Mouse (Mus musculus) neural tube, embryonic 12.5 days (tissue): ENCODE measurements around the gene B4galt2. TPM values are rescaled to one million over a fixed set of nuclear protein-coding genes. Genes with fewer than 3 reads are reported as not detected.

Experiments
- ATAC-seq: fragments of 200-750 bp; cut with Nextera tagmentation; 2 replicates; pipeline ENCODE4 v1.8.0; 2017; ENCODE audit warnings: low read depth, mild to moderate bottlenecking, moderate TSS enrichment, moderate library complexity; ENCODE audit not compliant: low FRiP score
- H3K27ac ChIP-seq: fragments of 300-500 bp; sonication (generic); 2 replicates; pipeline ENCODE4 v1.5.1; 2016
- H3K27me3 ChIP-seq: fragments of 300-500 bp; sonication (generic); replicated peaks from 2 replicates; pipeline ENCODE4 v1.6.1; 2016; ENCODE audit warnings: mild to moderate bottlenecking
- H3K36me3 ChIP-seq: fragments of 300-500 bp; sonication (generic); 2 replicates; pipeline ENCODE4 v1.6.1; 2016; ENCODE audit warnings: mild to moderate bottlenecking
- H3K4me1 ChIP-seq: fragments of 300-500 bp; sonication (generic); 2 replicates; pipeline ENCODE4 v1.6.1; 2016
- H3K4me2 ChIP-seq: fragments of 300-500 bp; sonication (generic); replicated peaks from 2 replicates; pipeline ENCODE4 v1.6.1; 2016; ENCODE audit warnings: mild to moderate bottlenecking
- H3K4me3 ChIP-seq: fragments of 300-500 bp; sonication (generic); 2 replicates; pipeline ENCODE4 v1.5.1; 2016
- H3K9ac ChIP-seq: fragments of 300-500 bp; sonication (generic); 2 replicates; pipeline ENCODE4 v1.6.1; 2016; ENCODE audit warnings: mild to moderate bottlenecking
- H3K9me3 ChIP-seq: fragments of 300-500 bp; sonication (generic); 2 replicates; pipeline ENCODE4 v1.6.1; 2016; ENCODE audit warnings: mild to moderate bottlenecking
- WGBS: fragments of 180-500 bp; shearing (Covaris S2); methylation state at CpG from one replicate; pipeline ENCODE4 v1.1.7; 2016; 5-methylcytosine and 5-hydroxymethylcytosine counted together
- polyA plus RNA-seq: library from polyadenylated mRNA; unstranded; fragments of >200 nt; fragmentation: Nextera tagmentation; extraction: Ambion mirVana; gene quantifications from 2 replicates; pipeline ENCODE4 v1.2.1, GENCODE M21; 2016

Gene B4galt2
- polyA plus RNA-seq, 1 experiment from 2014 or later, result 46.9 TPM

- H3K9me3 ChIP-seq, result no peaks in the 10 kb centered on the region
- ATAC-seq, result no peak
- no peak overlapping the region for H3K9ac ChIP-seq
- H3K4me3 ChIP-seq, result no peak overlapping the region
- H3K4me2 ChIP-seq, result no peak overlapping the region
- WGBS, result 92% methylated on average over 4 of the region's 4 CpGs
- H3K4me1 ChIP-seq, result peaks cover 25% of the 10 kb centered on the region
- H3K27ac ChIP-seq, result no peak overlapping the region
- 0 out of 2 replicates have a peak, but pooled peaks cover under 1% of the 10 kb centered on the region for H3K27me3 ChIP-seq
- H3K36me3 ChIP-seq, result no peaks in the 10 kb centered on the region
Measured at GRCm38 (mm10) chr4:117917402-117917801, 34.1 kb upstream of the B4galt2 start.

- no peaks in the 10 kb centered on the region for H3K9me3 ChIP-seq
- H3K4me2 ChIP-seq, result peak overlapping the region; percentile 100; the same call in 1 of the 2 replicates
- no peaks in the 10 kb centered on the region for H3K27me3 ChIP-seq
- 87% methylated on average over 5 of the region's 5 CpGs for WGBS
- ATAC-seq, result no peak
- H3K9ac ChIP-seq, result no peak overlapping the region
- H3K4me1 ChIP-seq, result peaks cover 34% of the 10 kb centered on the region
- peaks cover 8% of the 10 kb centered on the region for H3K36me3 ChIP-seq
- no peak overlapping the region for H3K4me3 ChIP-seq
- no peak overlapping the region for H3K27ac ChIP-seq
Measured at GRCm38 (mm10) chr4:117916386-117916785, 33.1 kb upstream of the B4galt2 start.

GRCm38 (mm10) chr4:117915489-117916105, 32.3 kb upstream of the B4galt2 start:
- H3K36me3 ChIP-seq, result peaks cover 14% of the 10 kb centered on the region
- H3K4me2 ChIP-seq, result peak overlapping the region; percentile 100
- H3K4me1 ChIP-seq, result peaks cover 34% of the 10 kb centered on the region
- H3K27me3 ChIP-seq, result no peaks in the 10 kb centered on the region
- peak overlapping the region; percentile 29; the same call in 1 of the 2 replicates for H3K9ac ChIP-seq
- 0 out of 2 replicates have a peak, but pooled peaks have one; percentile 12 for ATAC-seq
- H3K4me3 ChIP-seq, result peak overlapping the region; percentile 84
- no peak overlapping the region for H3K27ac ChIP-seq
- WGBS, result 6% methylated on average over 19 of the region's 19 CpGs
- no peaks in the 10 kb centered on the region for H3K9me3 ChIP-seq

- Histone ChIP-seq H3K36me3 (peaks cover 14% of the 10 kb centered on the region), H3K4me2 (peak within 1 kb of the TSS; percentile 100), H3K27me3 (no peaks in the 10 kb centered on the region), H3K4me3 (peak within 1 kb of the TSS; percentile 84), H3K4me1 (peaks cover 38% of the 10 kb centered on the region), H3K9ac (peak within 1 kb of the TSS; percentile 90), H3K9me3 (no peaks in the 10 kb centered on the region), H3K27ac (no peak within 1 kb of the TSS)
- ATAC-seq, result peak; percentile 95
- under 1% methylated on average over 61 of the region's 61 CpGs for WGBS
Measured at GRCm38 (mm10) chr4:117914591-117915442, 31.5 kb upstream of the B4galt2 start, which contains the start of gene Ipo13. Gene Ipo13 (minus strand): TSS chr4:117914999.

GRCm38 (mm10) chr4:117914031-117914430, 30.7 kb upstream of the B4galt2 start:
- no peaks in the 10 kb centered on the region for H3K9me3 ChIP-seq
- 19% methylated on average over 8 of the region's 8 CpGs for WGBS
- peak overlapping the region; percentile 90 for H3K9ac ChIP-seq
- H3K27me3 ChIP-seq, result no peaks in the 10 kb centered on the region
- H3K27ac ChIP-seq, result no peak overlapping the region
- H3K4me1 ChIP-seq, result peaks cover 46% of the 10 kb centered on the region
- peak overlapping the region; percentile 84 for H3K4me3 ChIP-seq
- peaks cover 14% of the 10 kb centered on the region for H3K36me3 ChIP-seq
- ATAC-seq, result no peak
- H3K4me2 ChIP-seq, result peak overlapping the region; percentile 100

- Histone ChIP-seq H3K27ac (no peak overlapping the region), H3K4me1 (peaks cover 52% of the 10 kb centered on the region), H3K4me3 (peak overlapping the region; percentile 84), H3K27me3 (no peaks in the 10 kb centered on the region), H3K9ac (peak overlapping the region; percentile 90; the same call in 1 of the 2 replicates), H3K4me2 (peak overlapping the region; percentile 100), H3K9me3 (no peaks in the 10 kb centered on the region), H3K36me3 (peaks cover 14% of the 10 kb centered on the region)
- no peak for ATAC-seq
- 56% methylated on average over 3 of the region's 3 CpGs for WGBS
Measured at GRCm38 (mm10) chr4:117913421-117913820, 30.1 kb upstream of the B4galt2 start.

GRCm38 (mm10) chr4:117912685-117913273, 29.5 kb upstream of the B4galt2 start:
- 63% methylated on average over 7 of the region's 7 CpGs for WGBS
- Histone ChIP-seq H3K4me2 (peak overlapping the region; percentile 100), H3K4me1 (peaks cover 57% of the 10 kb centered on the region), H3K9me3 (no peaks in the 10 kb centered on the region), H3K36me3 (peaks cover 14% of the 10 kb centered on the region), H3K4me3 (peak overlapping the region; percentile 84; the same call in 1 of the 2 replicates), H3K27ac (no peak overlapping the region), H3K9ac (peak overlapping the region; percentile 14; the same call in 1 of the 2 replicates), H3K27me3 (no peaks in the 10 kb centered on the region)
- ATAC-seq, result no peak

GRCm38 (mm10) chr4:117912131-117912561, 28.9 kb upstream of the B4galt2 start:
- Histone ChIP-seq H3K4me2 (peak overlapping the region; percentile 100), H3K27ac (no peak overlapping the region), H3K4me3 (no peak overlapping the region), H3K4me1 (peaks cover 57% of the 10 kb centered on the region), H3K9me3 (no peaks in the 10 kb centered on the region), H3K36me3 (peaks cover 18% of the 10 kb centered on the region), H3K9ac (0 out of 2 replicates have a peak overlapping the region, but pooled peaks have one; percentile 7), H3K27me3 (no peaks in the 10 kb centered on the region)
- no peak for ATAC-seq
- WGBS, result 92% methylated on average over 13 of the region's 13 CpGs

GRCm38 (mm10) chr4:117908834-117909453, 25.7 kb upstream of the B4galt2 start:
- Histone ChIP-seq H3K27ac (peak overlapping the region; percentile 74), H3K9me3 (no peaks in the 10 kb centered on the region), H3K9ac (peak overlapping the region; percentile 33; the same call in 1 of the 2 replicates), H3K4me1 (peaks cover 48% of the 10 kb centered on the region), H3K4me2 (peak overlapping the region; percentile 55), H3K36me3 (peaks cover 42% of the 10 kb centered on the region), H3K4me3 (peak overlapping the region; percentile 13; the same call in 1 of the 2 replicates), H3K27me3 (no peaks in the 10 kb centered on the region)
- WGBS, result 60% methylated on average over 8 of the region's 8 CpGs
- peak; percentile 79 for ATAC-seq

- Histone ChIP-seq H3K4me2 (no peak overlapping the region), H3K36me3 (peaks cover 60% of the 10 kb centered on the region), H3K9me3 (no peaks in the 10 kb centered on the region), H3K27me3 (no peaks in the 10 kb centered on the region), H3K27ac (no peak overlapping the region), H3K4me3 (no peak overlapping the region), H3K9ac (no peak overlapping the region), H3K4me1 (peaks cover 24% of the 10 kb centered on the region)
- 96% methylated on average over 3 of the region's 3 CpGs for WGBS
- no peak for ATAC-seq
Measured at GRCm38 (mm10) chr4:117906196-117906595, 22.9 kb upstream of the B4galt2 start.

GRCm38 (mm10) chr4:117904761-117905160, 21.5 kb upstream of the B4galt2 start:
- Histone ChIP-seq H3K9ac (no peak overlapping the region), H3K36me3 (peaks cover 70% of the 10 kb centered on the region), H3K4me2 (no peak overlapping the region), H3K9me3 (no peaks in the 10 kb centered on the region), H3K4me3 (no peak overlapping the region), H3K4me1 (peaks cover 18% of the 10 kb centered on the region), H3K27me3 (no peaks in the 10 kb centered on the region), H3K27ac (no peak overlapping the region)
- ATAC-seq, result no peak
- 95% methylated on average over 8 of the region's 8 CpGs for WGBS
